In genomic region chr2:180171522-180172070, GRCm38 (mm10) we compare ENCODE assay signal across 8 mouse cellular contexts. TPM values are rescaled to one million over a fixed set of nuclear protein-coding genes. Genes with fewer than 3 reads are reported as not detected.
A peak's percentile ranks its signal among the peaks of the same experiment; 100 is the strongest.
DNase-seq lines count a peak whose midpoint lies in the region; ATAC-seq and TF ChIP-seq lines count a peak whose summit lies in the region.

No protein-coding gene starts in this region.

- peak overlapping the region; percentile 81 for H3K4me3 ChIP-seq in kidney, postnatal 0 days (replicated peaks; ENCODE audit: low read depth, low read length)
- H3K4me3 ChIP-seq in erythroblast, embryonic 14.5 days (replicated peaks): peak overlapping the region; percentile 86
- peak overlapping the region; percentile 100 for H3K4me3 ChIP-seq in limb, embryonic 15.5 days
- H3K4me3 ChIP-seq in small intestine, adult 2 months (ENCODE audit: low read depth, low read length): peak overlapping the region; percentile 99

- TF ChIP-seq POLR2A in small intestine, adult 2 months (IDR thresholded peaks at IDR 0.05; ENCODE audit: low read depth, low read length): peak; percentile 66

- H3K4me1 ChIP-seq in kidney, postnatal 0 days (replicated peaks; ENCODE audit: insufficient read depth, low read length): 0 out of 2 replicates have a peak, but pooled peaks cover 10% of the 10 kb centered on the region
- peaks cover 33% of the 10 kb centered on the region for H3K4me1 ChIP-seq in erythroblast, embryonic 14.5 days (ENCODE audit: control insufficient read depth)
- H3K4me1 ChIP-seq in limb, embryonic 15.5 days: peaks cover 27% of the 10 kb centered on the region
- peaks cover 10% of the 10 kb centered on the region; the same call in 1 of the 2 replicates for H3K4me1 ChIP-seq in small intestine, adult 2 months (ENCODE audit: control insufficient read depth, insufficient read depth, insufficient read length, low read length)

- H3K36me3 ChIP-seq in kidney, postnatal 0 days (ENCODE audit: insufficient read depth, low read length): peaks cover 15% of the 10 kb centered on the region
- peaks cover 42% of the 10 kb centered on the region for H3K36me3 ChIP-seq in erythroblast, embryonic 14.5 days (ENCODE audit: control insufficient read depth)
- H3K36me3 ChIP-seq in limb, embryonic 15.5 days: peaks cover 35% of the 10 kb centered on the region
- peaks cover 27% of the 10 kb centered on the region for H3K36me3 ChIP-seq in small intestine, adult 2 months (ENCODE audit: control insufficient read depth, insufficient read depth, low read length)

- peak; percentile 54 for DNase-seq in kidney, postnatal 0 days (ENCODE audit: low spot score)
- no peak for DNase-seq in kidney, postnatal 14 days
- no peak for DNase-seq in Patski (ENCODE audit: low read depth, low spot score)
- no peak for DNase-seq in retina, embryonic 14.5 days (ENCODE audit: low spot score)
- no peak for DNase-seq in urinary bladder, adult 18-20 months (ENCODE audit: low spot score in 2 of 2)

- peak overlapping the region; percentile 95 for H3K27ac ChIP-seq in kidney, postnatal 0 days
- peak overlapping the region; percentile 93 for H3K27ac ChIP-seq in limb, embryonic 15.5 days
- H3K27ac ChIP-seq in small intestine, adult 2 months (ENCODE audit: insufficient read depth, low read depth, low read length): peak overlapping the region; percentile 79

- WGBS in kidney, postnatal 0 days: under 1% methylated on average over 65 of the region's 80 CpGs
- under 1% methylated on average over 80 of the region's 80 CpGs for WGBS in limb, embryonic 15.5 days
- under 1% methylated on average over 78 of the region's 80 CpGs for WGBS in small intestine, adult 2 months

- CTCF ChIA-PET in Patski (lab: Charles Lee): interaction anchor here (0.8 to 1.6 kb wide), 2 partner anchors 30 to 80 kb away, joined by 3 to 5 read pairs; no protein-coding TSS in a partner anchor

- peak; percentile 71 for ATAC-seq in kidney, postnatal 0 days (replicated peaks; ENCODE audit: low FRiP score, low read depth)
- peak; percentile 89 for ATAC-seq in Patski
- peak; percentile 66 for ATAC-seq in limb, embryonic 15.5 days (ENCODE audit: insufficient number of reproducible peaks, low FRiP score, low TSS enrichment, low read depth)

- H3K4me2 ChIP-seq in kidney, postnatal 0 days (ENCODE audit: low read length): peak overlapping the region; percentile 94
- peak overlapping the region; percentile 90 for H3K4me2 ChIP-seq in limb, embryonic 15.5 days

- peak overlapping the region; percentile 94 for H3K9ac ChIP-seq in kidney, postnatal 0 days (ENCODE audit: low read depth, low read length)
- peak overlapping the region; percentile 94 for H3K9ac ChIP-seq in limb, embryonic 15.5 days

- no peaks in the 10 kb centered on the region for H3K9me3 ChIP-seq in kidney, postnatal 0 days (replicated peaks; ENCODE audit: low read length)
- no peaks in the 10 kb centered on the region for H3K9me3 ChIP-seq in erythroblast, embryonic 14.5 days (ENCODE audit: control insufficient read depth, low read length)
- no peaks in the 10 kb centered on the region for H3K9me3 ChIP-seq in limb, embryonic 15.5 days

- in situ Hi-C loops in Patski (cut with MboI; ENCODE audit: low pct_unique_long_range_greater_than_20kb): no loop called here

- no peak for TF ChIP-seq CTCF in kidney, postnatal 0 days (IDR thresholded peaks at IDR 0.05; ENCODE audit: low read depth)
- TF ChIP-seq CTCF in Patski (IDR thresholded peaks at IDR 0.05): no peak
- no peak for TF ChIP-seq CTCF in small intestine, adult 2 months (IDR thresholded peaks at IDR 0.05; ENCODE audit: extremely low read depth, insufficient read length, insufficient replicate concordance, low read depth, low read length)

- no peaks in the 10 kb centered on the region for H3K27me3 ChIP-seq in kidney, postnatal 0 days (ENCODE audit: insufficient read depth, low read length)
- no peaks in the 10 kb centered on the region for H3K27me3 ChIP-seq in Patski
- H3K27me3 ChIP-seq in erythroblast, embryonic 14.5 days (ENCODE audit: control insufficient read depth): no peaks in the 10 kb centered on the region
- no peaks in the 10 kb centered on the region for H3K27me3 ChIP-seq in limb, embryonic 15.5 days
- no peaks in the 10 kb centered on the region for H3K27me3 ChIP-seq in small intestine, adult 2 months (ENCODE audit: control insufficient read depth, insufficient read depth, low read length)

- POLR2A ChIA-PET in Patski (lab: Charles Lee): interaction anchor here (1.0 kb wide), 1 partner anchor 9 kb away, joined by 3 read pairs; no protein-coding TSS in a partner anchor

RNA-seq across cellular contexts. Expression of gene Adrm1, which starts 0.3 kb away (rescaled TPM):
- polyA plus RNA-seq in kidney, postnatal 0 days (2015; fragmentation: Nextera tagmentation; extraction: Ambion mirVana): 170 and 185 TPM in 2 replicates
- polyA plus RNA-seq in Patski (2021): 163 TPM
- 69.4 and 72.6 TPM in 2 replicates for polyA plus RNA-seq in erythroblast, embryonic 14.5 days (2012)
- 165 and 185 TPM in 2 replicates for polyA plus RNA-seq in limb, embryonic 15.5 days (2015; fragmentation: Nextera tagmentation; extraction: Ambion mirVana)
- polyA plus RNA-seq in small intestine, adult 2 months (2012; rRNA removed): 103 and 148 TPM in 2 replicates

RNA-seq across cellular contexts. Expression of gene Osbpl2, which starts 52.5 kb away (rescaled TPM):
- polyA plus RNA-seq in kidney, postnatal 0 days (2015; fragmentation: Nextera tagmentation; extraction: Ambion mirVana): 33.4 and 34.7 TPM in 2 replicates
- 41.0 TPM for polyA plus RNA-seq in Patski (2021)
- 0.76 and 1.2 TPM in 2 replicates for polyA plus RNA-seq in erythroblast, embryonic 14.5 days (2012)
- 42.5 and 45.2 TPM in 2 replicates for polyA plus RNA-seq in limb, embryonic 15.5 days (2015; fragmentation: Nextera tagmentation; extraction: Ambion mirVana)
- 14.1 and 18.1 TPM in 2 replicates for polyA plus RNA-seq in small intestine, adult 2 months (2012; rRNA removed)

RNA-seq across cellular contexts. Expression of gene Lama5, which starts 54.1 kb away (rescaled TPM):
- polyA plus RNA-seq in kidney, postnatal 0 days (2015; fragmentation: Nextera tagmentation; extraction: Ambion mirVana): 48.6 and 62.4 TPM in 2 replicates
- polyA plus RNA-seq in Patski (2021): 221 TPM
- polyA plus RNA-seq in erythroblast, embryonic 14.5 days (2012): 0.08 and 0.14 TPM in 2 replicates
- 24.5 and 25.9 TPM in 2 replicates for polyA plus RNA-seq in limb, embryonic 15.5 days (2015; fragmentation: Nextera tagmentation; extraction: Ambion mirVana)
- 36.0 and 41.7 TPM in 2 replicates for polyA plus RNA-seq in small intestine, adult 2 months (2012; rRNA removed)

Comparison
In these comparisons a context has a peak if more than half of its experiments do, and no peak if none do; other contexts are left out.
1. RNA of gene Lama5, which starts 54.1 kb away (polyA plus RNA-seq): 221 TPM in Patski (single experiment), 48.6 to 62.4 TPM in kidney, postnatal 0 days, 36.0 to 41.7 TPM in small intestine, adult 2 months and 24.5 to 25.9 TPM in limb, embryonic 15.5 days; 0.08 to 0.14 TPM in erythroblast, embryonic 14.5 days; every median in the first group is over 10 times any median in the second.
2. Peak in every context shown above with its lines, with median percentiles within 50 percentile points of each other: ATAC-seq, H3K27ac ChIP-seq and H3K4me3 ChIP-seq.